Mouse (Mus musculus) bone marrow, adult 2 months (tissue): ENCODE results near the gene Herc3.

Source experiments
- CTCF ChIP-seq: fragments of 200-500 bp; IDR thresholded peaks from 2 replicates; pipeline ENCODE4 v1.5.1; 2011; ENCODE audit warnings: low read length, control low read depth; ENCODE audit not compliant: control insufficient read depth, insufficient read depth
- POLR2A ChIP-seq: fragments of 200-500 bp; IDR thresholded peaks from 2 replicates; pipeline ENCODE4 v1.6.1; 2011; ENCODE audit warnings: low read depth, mild to moderate bottlenecking, control low read depth, low read length, borderline replicate concordance; ENCODE audit not compliant: control insufficient read depth

GRCm38 (mm10) chr6:58927881-58928280, 96.6 kb downstream of the Herc3 start:
- TF ChIP-seq CTCF (no peak), POLR2A (no peak)
